Mouse (Mus musculus): ENCODE measurements around the gene C8g. TPM values are rescaled to one million over a fixed set of nuclear protein-coding genes. Genes with fewer than 3 reads are reported as not detected.

Gene C8g
- polyA plus RNA-seq, 1 experiment from 2014 or later, result 5.5 TPM

DNA sequence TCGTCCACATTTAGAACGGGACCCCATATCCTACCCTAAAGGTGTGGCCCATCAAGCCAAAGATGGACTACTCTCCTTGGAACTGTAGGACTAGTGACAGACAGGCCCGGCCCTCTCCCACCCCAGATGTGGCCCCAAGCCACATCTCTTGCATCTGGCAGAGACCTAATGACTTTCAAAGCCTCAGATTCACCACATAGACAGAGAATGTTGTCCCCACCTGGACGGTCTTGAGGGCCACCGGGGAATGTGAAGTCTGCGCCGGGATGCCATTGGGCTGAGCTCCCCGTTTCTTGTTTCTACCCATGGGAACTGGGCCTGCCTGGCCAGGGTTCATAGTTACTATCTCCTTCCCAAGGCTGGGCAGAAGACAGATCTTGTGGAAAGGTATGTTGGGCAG, 24.0 kb downstream of the C8g start:
- no peaks in the 10 kb centered on the region for H3K4me1 ChIP-seq (ENCODE audit: control insufficient read depth, insufficient read depth, low read length)
- ATAC-seq (ENCODE audit: low FRiP score, low TSS enrichment) (no peak), DNase-seq (no peak)
- no peak overlapping the region for H3K4me3 ChIP-seq (replicated peaks; ENCODE audit: low read depth, low read length)
- no peaks in the 10 kb centered on the region for H3K9me3 ChIP-seq (ENCODE audit: control insufficient read depth, low read length)
- no peaks in the 10 kb centered on the region for H3K27me3 ChIP-seq (ENCODE audit: control insufficient read depth, insufficient read depth, low read length)
- no peaks in the 10 kb centered on the region for H3K36me3 ChIP-seq (ENCODE audit: control insufficient read depth, insufficient read depth, low read length)
- H3K4me2 ChIP-seq (ENCODE audit: low read length), result no peak overlapping the region
- H3K27ac ChIP-seq (replicated peaks; ENCODE audit: low read depth, low read length), result no peak overlapping the region
- 85% methylated on average over 8 of the region's 8 CpGs for WGBS
- no peak overlapping the region for H3K9ac ChIP-seq (replicated peaks; ENCODE audit: low read length)

DNA sequence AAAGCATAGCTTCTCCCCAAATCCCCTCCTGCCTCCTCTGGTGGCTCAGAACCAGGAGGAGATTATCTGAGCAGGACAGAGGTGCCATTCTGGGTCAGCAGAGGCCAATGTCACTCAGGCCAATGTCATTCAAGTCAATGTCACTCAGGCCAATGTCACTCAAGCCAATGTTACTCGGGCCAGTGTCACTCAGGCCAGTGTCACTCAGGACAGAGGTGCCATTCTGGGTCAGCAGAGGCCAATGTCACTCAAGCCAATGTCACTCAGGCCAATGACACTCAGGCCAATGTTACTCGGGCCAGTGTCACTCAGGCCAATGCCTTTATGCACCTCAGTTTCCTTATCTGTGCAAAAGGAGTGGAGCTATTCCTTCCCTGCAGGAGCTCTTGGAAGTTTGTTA, 29.0 kb downstream of the C8g start:
- no peaks in the 10 kb centered on the region for H3K9me3 ChIP-seq (ENCODE audit: control insufficient read depth, low read length)
- H3K27ac ChIP-seq (replicated peaks; ENCODE audit: low read depth, low read length), result no peak overlapping the region
- H3K4me1 ChIP-seq (ENCODE audit: control insufficient read depth, insufficient read depth, low read length), result no peaks in the 10 kb centered on the region
- H3K27me3 ChIP-seq (ENCODE audit: control insufficient read depth, insufficient read depth, low read length), result no peaks in the 10 kb centered on the region
- ATAC-seq (ENCODE audit: low FRiP score, low TSS enrichment) (no peak), DNase-seq (no peak)
- H3K36me3 ChIP-seq (ENCODE audit: control insufficient read depth, insufficient read depth, low read length), result no peaks in the 10 kb centered on the region
- 77% methylated on average over 2 of the region's 2 CpGs for WGBS
- no peak overlapping the region for H3K4me2 ChIP-seq (ENCODE audit: low read length)
- no peak overlapping the region for H3K4me3 ChIP-seq (replicated peaks; ENCODE audit: low read depth, low read length)
- no peak overlapping the region for H3K9ac ChIP-seq (replicated peaks; ENCODE audit: low read length)

DNA sequence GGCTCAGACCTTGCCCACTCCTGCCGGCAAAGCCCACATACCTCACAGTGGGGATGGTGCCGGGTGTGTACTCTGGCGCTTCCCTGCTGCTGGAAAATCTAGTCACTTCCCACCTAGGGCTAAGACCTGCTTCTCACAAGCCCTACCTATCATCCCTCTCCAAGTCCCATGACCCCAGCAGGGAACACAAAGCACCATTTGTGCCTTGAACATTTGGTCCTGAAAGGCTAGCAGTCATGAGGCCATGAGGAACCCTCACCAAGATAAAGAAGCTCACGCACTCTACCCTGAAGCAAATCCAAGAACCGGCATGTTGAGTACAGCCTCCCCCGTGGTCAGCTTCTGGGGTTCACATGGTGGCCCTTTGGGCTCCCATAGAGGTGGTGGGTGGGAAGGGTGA, 31.6 kb downstream of the C8g start, which contains the start of gene Ptgds:
Gene Ptgds, minus strand, starts transcription at position 78 of the 400 bp plus-strand sequence.
- Histone ChIP-seq H3K27ac (replicated peaks; ENCODE audit: low read depth, low read length) (peak within 1 kb of the TSS; percentile 41), H3K4me1 (ENCODE audit: control insufficient read depth, insufficient read depth, low read length) (peaks cover 3% of the 10 kb centered on the region; the same call in 1 of the 2 replicates), H3K4me3 (replicated peaks; ENCODE audit: low read depth, low read length) (no peak within 1 kb of the TSS), H3K9me3 (ENCODE audit: control insufficient read depth, low read length) (no peaks in the 10 kb centered on the region), H3K27me3 (ENCODE audit: control insufficient read depth, insufficient read depth, low read length) (no peaks in the 10 kb centered on the region), H3K4me2 (ENCODE audit: low read length) (no peak within 1 kb of the TSS), H3K9ac (replicated peaks; ENCODE audit: low read length) (no peak within 1 kb of the TSS), H3K36me3 (ENCODE audit: control insufficient read depth, insufficient read depth, low read length) (no peaks in the 10 kb centered on the region)
- no peak for DNase-seq
- no peak for ATAC-seq (ENCODE audit: low FRiP score, low TSS enrichment)
- WGBS, result 75% methylated on average over 6 of the region's 6 CpGs

DNA sequence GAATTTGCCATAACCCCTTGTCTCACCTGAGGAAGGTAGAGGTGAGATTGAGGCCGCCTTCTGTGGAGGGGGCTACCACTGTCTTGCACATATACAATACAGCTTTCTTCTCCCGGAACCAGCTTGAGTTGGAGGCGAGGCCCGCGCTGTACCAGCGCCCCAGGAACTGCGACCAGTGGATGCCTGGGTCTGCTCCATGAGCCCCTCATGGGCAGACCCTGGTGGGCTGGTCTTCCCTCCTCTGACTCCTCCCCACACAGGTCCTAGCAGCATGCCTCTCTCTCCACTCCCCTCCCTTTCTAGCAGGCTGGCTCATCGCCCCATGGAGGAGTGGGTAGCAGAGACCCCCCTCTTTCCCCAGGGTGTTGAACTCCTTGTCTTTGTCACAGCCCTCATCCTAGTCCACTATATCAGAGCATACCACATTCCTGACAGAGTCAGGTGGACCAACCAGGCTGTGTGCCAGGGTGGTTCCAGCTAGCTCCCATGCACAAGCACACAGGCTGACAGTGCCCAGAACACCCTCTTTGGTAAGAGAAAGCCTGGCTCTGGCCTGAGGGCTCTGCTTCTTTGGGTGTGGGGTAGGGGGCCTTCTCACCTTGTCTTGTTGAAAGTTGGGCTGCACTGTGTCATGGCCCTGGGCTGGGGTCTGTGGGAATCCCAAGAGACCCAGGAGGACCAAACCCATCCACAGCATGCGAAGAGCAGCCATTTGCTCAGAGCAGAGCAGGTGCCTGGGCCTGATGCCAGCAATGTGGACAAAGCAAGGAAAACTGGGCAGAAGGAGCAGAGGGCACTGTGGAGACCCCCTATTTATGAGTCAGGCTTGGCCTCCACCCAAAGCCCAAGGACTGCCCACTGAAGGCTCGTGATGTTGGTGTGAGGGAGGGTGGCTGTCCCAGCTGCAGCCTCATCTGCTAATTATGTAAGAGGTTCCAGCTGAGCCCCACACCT, 32.3 kb downstream of the C8g start:
- H3K4me1 ChIP-seq (ENCODE audit: control insufficient read depth, insufficient read depth, low read length), result peaks cover 3% of the 10 kb centered on the region; the same call in 1 of the 2 replicates
- H3K9ac ChIP-seq (replicated peaks; ENCODE audit: low read length), result no peak overlapping the region
- H3K4me2 ChIP-seq (ENCODE audit: low read length), result no peak overlapping the region
- no peaks in the 10 kb centered on the region for H3K27me3 ChIP-seq (ENCODE audit: control insufficient read depth, insufficient read depth, low read length)
- H3K4me3 ChIP-seq (replicated peaks; ENCODE audit: low read depth, low read length), result no peak overlapping the region
- H3K9me3 ChIP-seq (ENCODE audit: control insufficient read depth, low read length), result no peaks in the 10 kb centered on the region
- peak; percentile 66 for DNase-seq
- ATAC-seq (ENCODE audit: low FRiP score, low TSS enrichment), result peak; percentile 51; the same call in 1 of the 2 replicates
- peak overlapping the region; percentile 41 for H3K27ac ChIP-seq (replicated peaks; ENCODE audit: low read depth, low read length)
- 74% methylated on average over 10 of the region's 10 CpGs for WGBS
- no peaks in the 10 kb centered on the region for H3K36me3 ChIP-seq (ENCODE audit: control insufficient read depth, insufficient read depth, low read length)

DNA sequence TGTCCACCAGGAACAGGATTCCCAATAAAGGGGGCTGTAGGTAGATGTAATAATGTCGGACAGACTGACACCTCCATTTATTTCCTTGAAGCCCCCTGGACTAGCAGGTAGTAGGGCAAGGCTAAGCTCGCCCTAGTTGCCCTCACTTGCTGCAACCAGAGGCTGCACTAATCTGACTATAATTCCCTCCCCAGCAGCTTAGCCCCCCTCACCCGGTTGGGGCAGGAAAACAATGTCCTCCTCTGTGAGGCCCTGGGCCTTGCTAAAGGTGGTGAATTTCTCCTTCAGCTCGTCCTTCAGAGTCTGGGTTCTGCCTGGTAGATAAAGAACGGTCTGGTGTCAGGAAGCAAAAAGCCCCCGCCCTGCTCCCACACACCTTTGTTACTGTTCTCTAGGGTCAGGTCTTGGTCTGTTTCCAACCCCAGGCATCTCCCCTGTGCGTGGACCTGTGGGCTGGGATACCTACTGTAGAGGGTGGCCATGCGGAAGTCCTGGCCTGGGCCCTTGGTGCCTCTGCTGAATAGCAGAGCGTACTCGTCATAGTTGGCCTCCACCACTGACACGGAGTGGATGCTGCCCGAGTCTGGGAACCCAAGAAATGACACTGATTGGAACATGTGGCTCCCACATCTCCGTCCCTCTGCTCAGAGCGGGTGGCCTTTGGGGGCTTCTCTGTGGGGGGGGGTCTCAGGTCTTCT, 33.8 kb downstream of the C8g start:
- DNase-seq (no peak), ATAC-seq (ENCODE audit: low FRiP score, low TSS enrichment) (no peak)
- Histone ChIP-seq H3K4me2 (ENCODE audit: low read length) (no peak overlapping the region), H3K9me3 (ENCODE audit: control insufficient read depth, low read length) (no peaks in the 10 kb centered on the region), H3K4me3 (replicated peaks; ENCODE audit: low read depth, low read length) (no peak overlapping the region), H3K27me3 (ENCODE audit: control insufficient read depth, insufficient read depth, low read length) (no peaks in the 10 kb centered on the region), H3K9ac (replicated peaks; ENCODE audit: low read length) (no peak overlapping the region), H3K27ac (replicated peaks; ENCODE audit: low read depth, low read length) (no peak overlapping the region), H3K36me3 (ENCODE audit: control insufficient read depth, insufficient read depth, low read length) (no peaks in the 10 kb centered on the region), H3K4me1 (ENCODE audit: control insufficient read depth, insufficient read depth, low read length) (peaks cover 3% of the 10 kb centered on the region; the same call in 1 of the 2 replicates)
- WGBS, result 71% methylated on average over 14 of the region's 14 CpGs

DNA sequence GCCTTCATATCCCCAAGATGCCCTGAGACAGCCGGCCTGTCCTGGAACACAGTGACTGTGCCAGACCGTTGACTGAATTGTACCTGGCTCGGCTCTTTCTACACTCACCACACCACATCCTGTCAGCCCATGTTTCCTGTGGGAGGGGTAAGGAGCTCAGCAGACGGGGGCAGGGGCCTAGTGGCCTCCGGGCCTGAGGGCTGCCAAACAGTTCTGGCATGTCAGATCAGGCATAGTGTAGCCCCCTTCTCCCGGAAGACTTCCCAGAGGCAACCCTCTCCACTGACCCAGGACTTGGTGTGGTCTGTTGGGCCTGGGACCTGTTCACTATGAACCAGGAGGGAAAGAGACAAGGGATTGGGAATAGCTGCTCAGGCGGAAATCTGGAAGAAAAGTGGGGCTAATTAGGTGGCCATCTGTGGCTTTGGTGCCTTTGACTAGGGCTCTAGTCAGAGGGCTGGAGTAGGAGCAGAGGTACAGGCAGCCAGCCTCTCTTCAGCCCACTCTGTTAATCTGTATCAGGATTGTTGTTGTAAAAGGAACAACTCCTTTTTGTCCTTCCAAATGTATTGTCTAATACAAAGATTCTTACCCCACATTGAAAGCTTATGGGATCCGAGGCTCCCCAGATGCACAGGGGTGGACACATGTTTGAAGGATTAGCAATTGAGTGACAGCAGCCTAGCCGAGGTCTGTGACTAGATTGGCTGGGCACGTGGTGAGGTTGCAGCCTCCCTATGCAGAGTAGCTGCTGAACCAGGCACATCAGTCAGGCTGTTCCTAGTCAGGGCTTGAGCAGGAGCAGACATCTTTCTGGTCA, 35.5 kb downstream of the C8g start:
- Histone ChIP-seq H3K27me3 (ENCODE audit: control insufficient read depth, insufficient read depth, low read length) (no peaks in the 10 kb centered on the region), H3K4me1 (ENCODE audit: control insufficient read depth, insufficient read depth, low read length) (peaks cover 9% of the 10 kb centered on the region), H3K4me3 (replicated peaks; ENCODE audit: low read depth, low read length) (no peak overlapping the region), H3K9me3 (ENCODE audit: control insufficient read depth, low read length) (no peaks in the 10 kb centered on the region), H3K36me3 (ENCODE audit: control insufficient read depth, insufficient read depth, low read length) (no peaks in the 10 kb centered on the region), H3K4me2 (ENCODE audit: low read length) (no peak overlapping the region), H3K9ac (replicated peaks; ENCODE audit: low read length) (no peak overlapping the region), H3K27ac (replicated peaks; ENCODE audit: low read depth, low read length) (peak overlapping the region; percentile 57; the same call in 1 of the 2 replicates)
- peak; percentile 52 for DNase-seq
- ATAC-seq (ENCODE audit: low FRiP score, low TSS enrichment), result no peak
- WGBS, result 37% methylated on average over 10 of the region's 10 CpGs

DNA sequence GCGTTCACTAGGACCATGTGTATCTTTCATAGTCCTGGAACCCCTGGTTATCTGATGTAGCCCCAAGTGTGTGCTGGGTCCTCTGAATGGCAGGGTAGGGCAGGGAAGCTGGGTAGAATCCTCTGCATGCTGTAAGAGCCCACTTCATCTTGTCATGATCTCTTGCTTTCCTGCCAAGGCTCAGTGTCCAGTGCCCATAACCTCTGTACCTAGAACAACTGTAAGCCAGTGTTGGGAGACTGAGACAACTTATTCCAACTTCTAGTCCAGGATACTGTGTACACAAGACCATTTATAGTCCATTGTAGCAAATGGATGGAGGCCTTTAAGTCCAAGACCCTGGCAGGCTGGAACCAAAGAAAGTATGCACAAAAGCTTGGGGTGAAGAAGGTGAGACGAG, 36.3 kb downstream of the C8g start:
- Histone ChIP-seq H3K4me2 (ENCODE audit: low read length) (no peak overlapping the region), H3K27ac (replicated peaks; ENCODE audit: low read depth, low read length) (0 out of 2 replicates have a peak overlapping the region, but pooled peaks have one; percentile 57), H3K4me3 (replicated peaks; ENCODE audit: low read depth, low read length) (no peak overlapping the region), H3K27me3 (ENCODE audit: control insufficient read depth, insufficient read depth, low read length) (no peaks in the 10 kb centered on the region), H3K4me1 (ENCODE audit: control insufficient read depth, insufficient read depth, low read length) (peaks cover 9% of the 10 kb centered on the region), H3K9ac (replicated peaks; ENCODE audit: low read length) (no peak overlapping the region), H3K36me3 (ENCODE audit: control insufficient read depth, insufficient read depth, low read length) (no peaks in the 10 kb centered on the region), H3K9me3 (ENCODE audit: control insufficient read depth, low read length) (no peaks in the 10 kb centered on the region)
- WGBS, result 86% methylated on average over 2 of the region's 2 CpGs
- DNase-seq (no peak), ATAC-seq (ENCODE audit: low FRiP score, low TSS enrichment) (no peak)

DNA sequence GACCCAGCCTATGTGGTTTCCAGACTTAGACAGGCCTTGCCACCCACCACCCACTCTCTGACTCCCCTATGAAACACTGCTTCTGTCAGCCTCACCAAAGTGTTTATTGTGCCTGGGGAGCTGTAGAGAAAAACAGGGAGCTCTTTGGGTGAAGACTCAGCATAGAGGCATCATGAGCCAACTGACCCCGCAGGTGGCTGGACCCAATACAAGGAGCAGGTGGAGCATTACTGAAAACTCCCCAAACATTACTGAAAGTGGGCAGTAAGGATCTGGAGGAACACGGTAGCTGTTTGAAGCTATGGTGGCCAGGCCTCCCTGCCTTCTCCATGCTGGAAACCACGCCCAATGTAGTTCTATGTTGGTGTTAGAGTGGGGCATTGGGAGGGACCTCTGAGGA, 37.9 kb downstream of the C8g start:
- no peaks in the 10 kb centered on the region for H3K9me3 ChIP-seq (ENCODE audit: control insufficient read depth, low read length)
- WGBS, result 88% methylated on average over 3 of the region's 3 CpGs
- DNase-seq, result no peak
- no peak overlapping the region for H3K4me2 ChIP-seq (ENCODE audit: low read length)
- no peak overlapping the region for H3K27ac ChIP-seq (replicated peaks; ENCODE audit: low read depth, low read length)
- no peak overlapping the region for H3K4me3 ChIP-seq (replicated peaks; ENCODE audit: low read depth, low read length)
- no peak overlapping the region for H3K9ac ChIP-seq (replicated peaks; ENCODE audit: low read length)
- no peak for ATAC-seq (ENCODE audit: low FRiP score, low TSS enrichment)
- peaks cover 21% of the 10 kb centered on the region for H3K4me1 ChIP-seq (ENCODE audit: control insufficient read depth, insufficient read depth, low read length)
- H3K27me3 ChIP-seq (ENCODE audit: control insufficient read depth, insufficient read depth, low read length), result no peaks in the 10 kb centered on the region
- H3K36me3 ChIP-seq (ENCODE audit: control insufficient read depth, insufficient read depth, low read length), result peaks cover 9% of the 10 kb centered on the region

Measured in midbrain, embryonic 14.5 days (tissue).